In the genomic region with DNA sequence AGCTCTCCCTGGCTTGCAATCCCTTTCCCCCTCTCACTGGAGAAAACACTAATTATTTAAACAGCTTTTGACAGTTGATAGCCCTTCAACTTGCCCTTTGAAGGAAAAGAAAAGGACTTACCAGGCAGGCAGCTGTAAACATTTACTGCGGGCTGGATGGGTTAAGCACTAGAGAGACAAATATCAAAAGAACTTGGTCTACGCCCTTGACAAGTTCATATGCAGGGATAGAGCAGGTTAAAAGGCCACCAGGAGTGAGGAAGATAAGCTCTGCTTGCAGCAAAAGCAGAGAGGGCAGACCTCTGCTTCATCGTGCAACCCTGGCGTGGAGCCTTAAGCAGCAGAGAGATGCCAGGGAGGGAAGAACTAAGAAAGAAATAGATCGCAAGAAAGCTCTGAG, we compare ENCODE assay signal across 13 mouse cellular contexts.
"Had no signal": no experiment of that assay in that cellular context is flagged by ENCODE, and none has a peak within 500 bp of the region (broad histone marks: within the 10 kb centered on the region; RNA-seq: fewer than 3 reads in every experiment).

No protein-coding gene starts in this region.

- H3K4me3 ChIP-seq: layer of hippocampus, adult 2 months; limb, embryonic 13.5 days; midbrain, embryonic 10.5 days; midbrain, embryonic 15.5 days had no signal

- H3K9ac ChIP-seq: limb, embryonic 13.5 days; liver, embryonic 14.5 days; midbrain, embryonic 15.5 days had no signal

- H3K27ac ChIP-seq: layer of hippocampus, adult 2 months; limb, embryonic 13.5 days; liver, embryonic 14.5 days; midbrain, embryonic 10.5 days; midbrain, embryonic 15.5 days; stomach, postnatal 0 days had no signal

- H3K4me2 ChIP-seq: limb, embryonic 13.5 days; midbrain, embryonic 15.5 days had no signal

- H3K36me3 ChIP-seq: limb, embryonic 13.5 days; midbrain, embryonic 10.5 days; midbrain, embryonic 15.5 days had no signal

- H3K4me1 ChIP-seq: midbrain, embryonic 15.5 days had no signal

- ATAC-seq: midbrain, embryonic 15.5 days had no signal

- H3K9me3 ChIP-seq: limb, embryonic 13.5 days; midbrain, embryonic 10.5 days; midbrain, embryonic 15.5 days had no signal

- H3K27me3 ChIP-seq: midbrain, embryonic 15.5 days had no signal

- DNase-seq: kidney, postnatal 10 days; left cerebral cortex, postnatal 4 days; lung, adult 18-20 months; lung, postnatal 36 days; right cerebral cortex, adult 18-20 months; right cerebral cortex, postnatal 25 days; thymus, postnatal 4 days had no signal
